Mouse (Mus musculus) C2C12 (cell line): ENCODE measurements at regions not wholly inside any gene's neighbourhood (a gene's known extent, or its start where the extent isn't known, plus 50 kb on each side); places are given as distances from the start of the nearest gene placed in this dataset.

Experiments
- CEBPB ChIP-seq: IDR thresholded peaks from one replicate; pipeline ENCODE4 v1.6.1; 2011; ENCODE audit warnings: low read depth, mild to moderate bottlenecking, control low read depth, moderate library complexity
- CTCF ChIP-seq: IDR thresholded peaks from one replicate; pipeline ENCODE4 v1.5.1; 2011; ENCODE audit not compliant: control insufficient read depth, insufficient read depth, insufficient read length
- FOSL1 ChIP-seq: IDR thresholded peaks from one replicate; pipeline ENCODE4 v1.8.0; 2011; ENCODE audit warnings: mild to moderate bottlenecking, low read length; ENCODE audit not compliant: poor library complexity, insufficient read depth, severe bottlenecking
- MYOG ChIP-seq: IDR thresholded peaks from one replicate; pipeline ENCODE4 v1.6.1; 2011; ENCODE audit not compliant: control insufficient read depth, insufficient read length; ENCODE audit errors: extremely low read depth

- TF ChIP-seq CTCF: no peak
- no peak for TF ChIP-seq MYOG
- TF ChIP-seq FOSL1: no peak
- TF ChIP-seq CEBPB: no peak
Observed at GRCm38 (mm10) chr16:95838478-95838846, 136.6 kb downstream of the Ets2 start.
